Mouse (Mus musculus) small intestine, adult 2 months (tissue): ENCODE measurements around the gene Hmgn2.

Source experiments
- CTCF ChIP-seq: fragments of 200-500 bp; IDR thresholded peaks from 2 replicates; pipeline ENCODE4 v1.5.1; 2012; ENCODE audit warnings: low read depth, mild to moderate bottlenecking, control low read depth, inconsistent platforms, low read length, moderate library complexity, mixed read lengths; ENCODE audit not compliant: insufficient replicate concordance, insufficient read length; ENCODE audit errors: extremely low read depth
- POLR2A ChIP-seq: fragments of 200-500 bp; IDR thresholded peaks from 2 replicates; pipeline ENCODE4 v1.6.1; 2012; ENCODE audit warnings: low read depth, mild to moderate bottlenecking, control low read depth, inconsistent platforms, low read length, moderate library complexity

DNA sequence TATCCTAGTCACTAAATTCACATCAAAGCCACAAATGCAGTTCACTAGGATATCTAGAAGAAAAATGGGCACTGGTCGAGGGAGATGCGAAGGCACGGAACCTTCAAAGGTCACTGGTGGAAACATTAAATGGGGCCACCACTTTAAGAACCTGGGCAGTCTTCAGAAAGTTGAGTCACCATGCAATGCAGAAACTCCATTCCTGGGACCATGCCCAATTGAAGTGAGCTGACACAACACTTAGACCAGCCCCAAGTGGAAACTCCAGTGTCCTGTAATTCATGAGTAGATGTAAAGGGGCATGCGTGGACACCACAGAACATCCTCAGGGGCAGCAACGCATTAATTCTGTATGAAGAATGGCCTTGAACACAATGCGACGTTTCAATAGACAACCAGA is 5.9 kb downstream of the Hmgn2 start:
- no peak for TF ChIP-seq CTCF
- no peak for TF ChIP-seq POLR2A
